Mouse (Mus musculus): ENCODE measurements around the gene Foxa3.

GRCm38 (mm10) chr7:19051161-19051560 is 27.8 kb upstream of the Foxa3 start:
- no peak for TF ChIP-seq CTCF (IDR thresholded peaks at IDR 0.05; ENCODE audit: low read depth)
- TF ChIP-seq EP300 (IDR thresholded peaks at IDR 0.05; ENCODE audit: low read depth) = no peak

Measured in heart, postnatal 0 days (tissue).